22 mouse cellular contexts compared by ENCODE assay signal in genomic region chr10:11886237-11886636, GRCm38 (mm10).
A peak's percentile ranks its signal among the peaks of the same experiment; 100 is the strongest.
DNase-seq lines count a peak whose midpoint lies in the region; ATAC-seq lines count a peak whose summit lies in the region.
"Had no signal": no experiment of that assay in that cellular context is flagged by ENCODE, and none has a peak within 500 bp of the region (broad histone marks: within the 10 kb centered on the region; RNA-seq: fewer than 3 reads in every experiment).

No protein-coding gene starts in this region.

- peak; percentile 87 for ATAC-seq in frontal cortex, adult (ENCODE audit: low TSS enrichment)
- ATAC-seq: activated CD4-positive, CD25-positive, alpha-beta regulatory T cell, adult 4 months; CD4-positive, CD25-positive, alpha-beta regulatory T cell, adult 4 months; forebrain, embryonic 14.5 days; forebrain, embryonic 16.5 days; Patski had no signal

- DNase-seq in frontal cortex, postnatal 10 days (ENCODE audit: low spot score in 2 of 2): no peak
- DNase-seq in layer of hippocampus, adult 9-11 months: peak; percentile 10
- DNase-seq in layer of hippocampus, postnatal 25 days (ENCODE audit: extremely low spot score in 1 of 2, low spot score in 1 of 2): no peak
- DNase-seq in right cerebral cortex, postnatal 25 days: peak; percentile 4
- DNase-seq in right cerebral cortex, postnatal 14 days: no peak
- DNase-seq: adrenal gland, adult 8-10 months; adrenal gland, postnatal 14 days; adrenal gland, postnatal 36 days; B cell, adult 2 months; cerebellum, adult 11 months; cerebellum, adult 18-20 months; cerebellum, adult 8-10 months; cerebellum, adult 9-11 months; cerebellum, postnatal 14 days; cerebellum, postnatal 36 days; embryo, embryonic 11 days had no signal

Comparison
In these comparisons a context has a peak if more than half of its experiments do, and no peak if none do; other contexts are left out.
1. DNase-seq: peak in layer of hippocampus, adult 9-11 months (single experiment) and right cerebral cortex, postnatal 25 days (single experiment); none in frontal cortex, postnatal 10 days (0 of 2), layer of hippocampus, postnatal 25 days (0 of 2) and right cerebral cortex, postnatal 14 days (single experiment).